In the genomic region with DNA sequence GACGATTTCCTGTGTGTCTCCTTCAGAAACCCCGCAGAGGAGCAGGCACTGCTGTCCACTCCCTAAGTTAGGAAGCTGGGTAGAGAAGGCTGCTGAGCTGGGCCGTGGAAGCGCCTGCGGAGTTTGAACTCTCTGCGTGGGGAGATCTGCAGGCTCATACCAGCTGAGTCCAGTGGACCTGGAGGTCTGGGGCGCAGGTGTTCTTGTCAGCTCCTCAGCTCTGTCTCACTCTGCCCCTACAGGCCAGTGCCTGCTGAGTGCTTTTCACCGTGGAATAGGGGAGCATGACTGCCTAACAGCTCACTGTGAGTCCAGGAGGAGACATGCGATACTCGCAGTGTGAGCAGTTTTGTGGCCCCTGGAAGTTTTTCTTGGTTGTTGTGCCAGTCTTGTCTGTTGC, we compare ENCODE assay signal across 22 mouse cellular contexts.
DNase-seq lines count a peak whose midpoint lies in the region; ATAC-seq and TF ChIP-seq lines count a peak whose summit lies in the region.
"Had no signal": no experiment of that assay in that cellular context is flagged by ENCODE, and none has a peak within 500 bp of the region (broad histone marks: within the 10 kb centered on the region; RNA-seq: fewer than 3 reads in every experiment).

No protein-coding gene starts in this region.

- no peaks in the 10 kb centered on the region for H3K9me3 ChIP-seq in hindbrain, embryonic 12.5 days (replicated peaks)
- H3K9me3 ChIP-seq in hindbrain, embryonic 16.5 days (ENCODE audit: control insufficient read depth, low read length), result no peaks in the 10 kb centered on the region
- no peaks in the 10 kb centered on the region for H3K9me3 ChIP-seq in lung, postnatal 0 days (ENCODE audit: low read length)
- no peaks in the 10 kb centered on the region for H3K9me3 ChIP-seq in limb, embryonic 11.5 days (ENCODE audit: control insufficient read depth, low read length)
- no peaks in the 10 kb centered on the region for H3K9me3 ChIP-seq in neural tube, embryonic 15.5 days (replicated peaks)
- H3K9me3 ChIP-seq: embryonic facial prominence, embryonic 10.5 days; heart, embryonic 10.5 days; limb, embryonic 15.5 days; neural tube, embryonic 13.5 days had no signal

- no peaks in the 10 kb centered on the region for H3K27me3 ChIP-seq in hindbrain, embryonic 12.5 days
- H3K27me3 ChIP-seq in hindbrain, embryonic 16.5 days (replicated peaks; ENCODE audit: control insufficient read depth, insufficient read depth, low read length), result 0 out of 2 replicates have a peak, but pooled peaks cover 2% of the 10 kb centered on the region
- no peaks in the 10 kb centered on the region for H3K27me3 ChIP-seq in lung, postnatal 0 days (replicated peaks; ENCODE audit: insufficient read depth, low read length)
- H3K27me3 ChIP-seq in limb, embryonic 11.5 days (ENCODE audit: control insufficient read depth, insufficient read depth, low read length), result no peaks in the 10 kb centered on the region
- H3K27me3 ChIP-seq in neural tube, embryonic 15.5 days (replicated peaks), result no peaks in the 10 kb centered on the region
- H3K27me3 ChIP-seq: limb, embryonic 15.5 days; neural tube, embryonic 13.5 days had no signal

- no peaks in the 10 kb centered on the region for H3K36me3 ChIP-seq in hindbrain, embryonic 12.5 days
- no peaks in the 10 kb centered on the region for H3K36me3 ChIP-seq in hindbrain, embryonic 16.5 days (ENCODE audit: control insufficient read depth, insufficient read depth, low read length)
- H3K36me3 ChIP-seq in lung, postnatal 0 days (ENCODE audit: insufficient read depth, low read length), result no peaks in the 10 kb centered on the region
- no peaks in the 10 kb centered on the region for H3K36me3 ChIP-seq in limb, embryonic 11.5 days (ENCODE audit: control insufficient read depth, insufficient read depth, low read length)
- no peaks in the 10 kb centered on the region for H3K36me3 ChIP-seq in neural tube, embryonic 15.5 days
- H3K36me3 ChIP-seq: embryonic facial prominence, embryonic 10.5 days; heart, embryonic 10.5 days; limb, embryonic 15.5 days; neural tube, embryonic 13.5 days had no signal

- 68% methylated on average over 10 of the region's 10 CpGs for WGBS in hindbrain, embryonic 12.5 days
- 63% methylated on average over 10 of the region's 10 CpGs for WGBS in hindbrain, embryonic 16.5 days
- WGBS in lung, postnatal 0 days, result 78% methylated on average over 10 of the region's 10 CpGs
- WGBS in limb, embryonic 11.5 days, result 75% methylated on average over 10 of the region's 10 CpGs
- 72% methylated on average over 10 of the region's 10 CpGs for WGBS in neural tube, embryonic 15.5 days

- H3K4me3 ChIP-seq in hindbrain, embryonic 12.5 days, result no peak overlapping the region
- H3K4me3 ChIP-seq in hindbrain, embryonic 16.5 days (ENCODE audit: low read length), result no peak overlapping the region
- H3K4me3 ChIP-seq in lung, postnatal 0 days (ENCODE audit: low read depth, low read length), result no peak overlapping the region
- H3K4me3 ChIP-seq in limb, embryonic 11.5 days (ENCODE audit: low read depth, low read length), result no peak overlapping the region
- H3K4me3 ChIP-seq in neural tube, embryonic 15.5 days (replicated peaks), result no peak overlapping the region
- H3K4me3 ChIP-seq: embryonic facial prominence, embryonic 10.5 days; erythroblast, embryonic 14.5 days; heart, embryonic 10.5 days; limb, embryonic 15.5 days; neural tube, embryonic 13.5 days had no signal

- peaks cover 15% of the 10 kb centered on the region for H3K4me1 ChIP-seq in hindbrain, embryonic 12.5 days
- peaks cover 6% of the 10 kb centered on the region for H3K4me1 ChIP-seq in hindbrain, embryonic 16.5 days (ENCODE audit: control insufficient read depth, insufficient read depth, low read depth, low read length)
- no peaks in the 10 kb centered on the region for H3K4me1 ChIP-seq in lung, postnatal 0 days (ENCODE audit: insufficient read depth, low read depth, low read length)
- peaks cover 14% of the 10 kb centered on the region for H3K4me1 ChIP-seq in limb, embryonic 11.5 days (ENCODE audit: control insufficient read depth, insufficient read depth, low read length)
- H3K4me1 ChIP-seq in neural tube, embryonic 15.5 days, result peaks cover 29% of the 10 kb centered on the region

- peak; percentile 16; the same call in 1 of the 2 replicates for TF ChIP-seq CTCF in lung, postnatal 0 days (IDR thresholded peaks at IDR 0.05)

- 0 out of 2 replicates have a peak, but pooled peaks have one; percentile 17 for ATAC-seq in hindbrain, embryonic 12.5 days (ENCODE audit: low FRiP score)
- ATAC-seq in hindbrain, embryonic 16.5 days, result no peak
- ATAC-seq in lung, postnatal 0 days, result no peak
- no peak for ATAC-seq in limb, embryonic 11.5 days (ENCODE audit: insufficient number of reproducible peaks, low FRiP score, low TSS enrichment, low read depth)
- ATAC-seq in neural tube, embryonic 15.5 days (ENCODE audit: low FRiP score), result no peak
- ATAC-seq: forebrain, postnatal 0 days; liver, postnatal 0 days; midbrain, embryonic 16.5 days had no signal

- no peak for TF ChIP-seq EP300 in lung, postnatal 0 days (IDR thresholded peaks at IDR 0.05)

- H3K9ac ChIP-seq in hindbrain, embryonic 12.5 days, result no peak overlapping the region
- no peak overlapping the region for H3K9ac ChIP-seq in hindbrain, embryonic 16.5 days (ENCODE audit: low read depth, low read length)
- H3K9ac ChIP-seq in lung, postnatal 0 days (replicated peaks; ENCODE audit: low read depth), result no peak overlapping the region
- no peak overlapping the region for H3K9ac ChIP-seq in limb, embryonic 11.5 days (ENCODE audit: low read length)
- H3K9ac ChIP-seq in neural tube, embryonic 15.5 days (replicated peaks), result no peak overlapping the region
- H3K9ac ChIP-seq: forebrain, postnatal 0 days; limb, embryonic 15.5 days; liver, postnatal 0 days; neural tube, embryonic 13.5 days had no signal

- no peak overlapping the region for H3K4me2 ChIP-seq in hindbrain, embryonic 12.5 days (replicated peaks)
- H3K4me2 ChIP-seq in hindbrain, embryonic 16.5 days (ENCODE audit: low read length), result no peak overlapping the region
- H3K4me2 ChIP-seq in lung, postnatal 0 days (replicated peaks; ENCODE audit: low read depth, low read length), result no peak overlapping the region
- H3K4me2 ChIP-seq in limb, embryonic 11.5 days (ENCODE audit: low read depth, severe bottlenecking), result no peak overlapping the region
- no peak overlapping the region for H3K4me2 ChIP-seq in neural tube, embryonic 15.5 days
- H3K4me2 ChIP-seq: limb, embryonic 15.5 days; neural tube, embryonic 13.5 days had no signal

- no peak overlapping the region; the same call in 1 of the 2 replicates for H3K27ac ChIP-seq in hindbrain, embryonic 12.5 days
- no peak overlapping the region for H3K27ac ChIP-seq in hindbrain, embryonic 16.5 days (ENCODE audit: low read depth, low read length)
- H3K27ac ChIP-seq in lung, postnatal 0 days (ENCODE audit: low read length), result no peak overlapping the region
- H3K27ac ChIP-seq in limb, embryonic 11.5 days (replicated peaks; ENCODE audit: low read depth, low read length), result no peak overlapping the region
- H3K27ac ChIP-seq in neural tube, embryonic 15.5 days (replicated peaks), result no peak overlapping the region
- H3K27ac ChIP-seq: embryonic facial prominence, embryonic 10.5 days; heart, embryonic 10.5 days; limb, embryonic 15.5 days had no signal

- DNase-seq in lung, postnatal 0 days (ENCODE audit: low spot score), result no peak
- no peak for DNase-seq in lung, adult 18-20 months
- peak; percentile 43 for DNase-seq in limb, embryonic 11.5 days (ENCODE audit: low spot score)
- peak; percentile 80 for DNase-seq in thymus, postnatal 25 days
- DNase-seq in left cerebral cortex, adult 11 months (ENCODE audit: low spot score), result no peak
- DNase-seq: adrenal gland, postnatal 14 days; B cell, adult 2 months; cerebellum, postnatal 10 days; forebrain, postnatal 0 days; gastrocnemius, postnatal 25 days; heart, postnatal 14 days; liver, postnatal 0 days; lung, postnatal 4 days had no signal

Comparison
In these comparisons a context has a peak if more than half of its experiments do, and no peak if none do; other contexts are left out.
1. DNase-seq: peak in limb, embryonic 11.5 days (single experiment) and thymus, postnatal 25 days (single experiment); none in lung, postnatal 0 days (single experiment), lung, adult 18-20 months (0 of 2) and left cerebral cortex, adult 11 months (single experiment).